Mouse (Mus musculus) thymus, postnatal 25 days (tissue): ENCODE results near the gene Abhd8.
A peak's percentile ranks its signal among the peaks of the same experiment; 100 is the strongest.

ENCODE experiments used
- DNase-seq: peaks from one replicate; pipeline ENCODE4 v3.0.0; 2022

The Abhd8 gene

DNA sequence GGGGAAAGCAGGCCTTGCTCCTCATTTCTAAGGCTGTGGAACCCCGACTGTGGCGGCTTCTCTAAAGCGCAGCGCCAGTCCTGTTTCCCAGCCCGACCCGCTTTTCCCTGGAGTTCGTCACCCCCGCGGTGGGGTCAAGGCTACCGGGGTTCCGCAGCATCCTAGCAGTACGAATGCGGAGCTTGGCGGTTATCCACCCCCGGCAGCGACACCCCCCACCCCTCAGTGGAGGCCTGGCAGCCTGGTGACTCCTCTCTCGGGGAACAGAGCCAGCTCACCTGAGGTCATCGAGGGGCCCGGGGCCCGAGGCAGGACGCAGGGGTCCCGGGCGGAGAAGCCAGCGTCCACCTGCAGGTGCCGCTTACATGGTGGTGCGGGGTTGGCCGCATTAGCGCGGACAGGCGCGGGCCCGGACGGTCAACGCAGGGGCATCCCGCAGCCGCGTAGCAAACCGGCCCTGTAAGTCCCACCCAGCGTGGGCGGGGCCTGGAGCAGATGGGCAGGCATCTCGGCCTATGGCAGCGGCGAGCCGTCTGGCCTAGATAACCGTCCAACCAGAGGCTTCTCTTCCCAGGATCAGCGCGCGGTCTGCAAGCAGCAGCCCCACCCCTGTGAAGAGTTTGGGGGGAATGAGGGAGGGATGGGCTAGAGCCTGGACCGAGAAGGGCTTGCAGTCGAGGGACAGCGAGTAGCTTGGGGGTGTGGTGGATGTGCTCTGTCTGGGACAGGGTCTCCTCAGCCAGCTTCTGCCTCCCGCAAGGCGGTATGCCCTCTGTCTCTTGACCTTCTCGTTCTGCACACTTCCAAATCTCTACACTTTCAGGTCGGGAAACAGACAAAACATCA, at the start of gene Abhd8:
Abhd8 (minus strand) TSS at position 468 of the 846 bp plus-strand sequence.
- peak; percentile 99 for DNase-seq

DNA sequence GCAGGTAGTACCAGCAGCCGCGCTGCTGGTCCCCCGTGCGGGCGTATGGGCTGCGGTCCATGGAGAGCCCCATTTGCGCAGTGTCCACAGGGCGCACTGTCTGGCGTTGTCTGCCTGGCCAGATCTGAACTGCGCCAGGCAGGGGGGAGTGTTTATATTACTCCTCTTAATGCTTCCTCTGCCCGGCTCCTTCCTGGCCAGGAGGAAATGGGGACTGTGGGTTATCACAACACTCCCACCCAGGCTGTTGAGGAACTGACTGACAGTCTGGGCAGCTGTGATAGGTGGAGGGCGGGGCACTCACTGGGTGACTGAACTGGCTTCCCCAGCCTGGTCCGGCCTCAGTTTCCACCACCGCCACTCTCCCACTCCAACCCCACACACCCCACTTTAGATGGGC, 48.2 kb upstream of the Abhd8 start, which contains the start of gene Plvap:
Plvap (minus strand) TSS at position 109 of the 400 bp plus-strand sequence.
- no peak for DNase-seq

- no peak for DNase-seq
Observed at GRCm38 (mm10) chr8:71509316-71509715, 45.9 kb upstream of the Abhd8 start.

DNA sequence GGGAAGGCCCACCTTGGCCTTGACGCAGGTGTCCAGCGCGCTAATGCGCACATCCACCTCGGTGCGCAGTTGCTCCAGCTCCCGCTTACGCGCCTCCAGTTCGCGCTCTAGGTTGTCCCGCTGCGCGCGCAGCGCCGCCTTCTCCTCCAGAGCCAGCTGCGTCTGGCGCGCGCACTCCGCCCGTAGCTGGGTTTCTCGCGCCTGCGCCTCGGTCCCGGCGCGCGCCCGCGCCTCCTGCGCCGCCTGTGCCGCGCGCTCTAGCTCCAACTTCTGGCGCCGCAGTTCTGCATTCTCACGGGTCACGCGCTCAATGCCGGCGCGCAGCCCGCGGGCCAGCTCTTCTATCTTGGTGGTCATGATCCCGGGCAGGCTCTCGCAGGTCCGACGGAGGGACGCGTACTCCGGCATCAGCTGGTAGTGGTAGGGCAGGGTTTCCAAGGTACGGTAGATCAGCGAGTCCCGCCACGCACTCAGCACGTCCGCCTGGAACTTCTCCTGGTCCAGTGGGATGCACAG, 44.2 kb upstream of the Abhd8 start:
- DNase-seq = peak; percentile 41

- no peak for DNase-seq
Observed at GRCm38 (mm10) chr8:71505979-71506378, 42.5 kb upstream of the Abhd8 start.

- DNase-seq = no peak
Observed at GRCm38 (mm10) chr8:71505326-71505725, 41.9 kb upstream of the Abhd8 start.

DNA sequence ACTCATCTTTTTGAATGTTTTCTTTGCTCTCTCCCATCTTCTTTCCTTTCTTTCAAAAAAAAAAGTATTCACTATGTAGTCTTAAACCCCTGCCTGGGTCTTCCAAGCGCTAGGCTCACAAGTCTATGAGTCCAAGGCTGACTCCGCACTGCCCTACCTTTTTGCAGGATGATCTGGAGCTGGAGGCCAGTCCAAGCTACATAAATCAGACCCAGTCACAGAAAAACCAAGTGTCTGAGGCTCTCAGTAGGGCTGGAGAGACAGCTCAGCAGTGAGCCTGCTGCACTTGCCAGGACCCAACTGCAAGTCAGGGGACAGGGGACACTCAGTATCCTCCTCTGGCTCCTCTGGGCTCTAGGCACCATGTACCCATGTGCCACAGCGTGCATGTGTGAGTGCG, 40.9 kb upstream of the Abhd8 start:
- DNase-seq = no peak

DNA sequence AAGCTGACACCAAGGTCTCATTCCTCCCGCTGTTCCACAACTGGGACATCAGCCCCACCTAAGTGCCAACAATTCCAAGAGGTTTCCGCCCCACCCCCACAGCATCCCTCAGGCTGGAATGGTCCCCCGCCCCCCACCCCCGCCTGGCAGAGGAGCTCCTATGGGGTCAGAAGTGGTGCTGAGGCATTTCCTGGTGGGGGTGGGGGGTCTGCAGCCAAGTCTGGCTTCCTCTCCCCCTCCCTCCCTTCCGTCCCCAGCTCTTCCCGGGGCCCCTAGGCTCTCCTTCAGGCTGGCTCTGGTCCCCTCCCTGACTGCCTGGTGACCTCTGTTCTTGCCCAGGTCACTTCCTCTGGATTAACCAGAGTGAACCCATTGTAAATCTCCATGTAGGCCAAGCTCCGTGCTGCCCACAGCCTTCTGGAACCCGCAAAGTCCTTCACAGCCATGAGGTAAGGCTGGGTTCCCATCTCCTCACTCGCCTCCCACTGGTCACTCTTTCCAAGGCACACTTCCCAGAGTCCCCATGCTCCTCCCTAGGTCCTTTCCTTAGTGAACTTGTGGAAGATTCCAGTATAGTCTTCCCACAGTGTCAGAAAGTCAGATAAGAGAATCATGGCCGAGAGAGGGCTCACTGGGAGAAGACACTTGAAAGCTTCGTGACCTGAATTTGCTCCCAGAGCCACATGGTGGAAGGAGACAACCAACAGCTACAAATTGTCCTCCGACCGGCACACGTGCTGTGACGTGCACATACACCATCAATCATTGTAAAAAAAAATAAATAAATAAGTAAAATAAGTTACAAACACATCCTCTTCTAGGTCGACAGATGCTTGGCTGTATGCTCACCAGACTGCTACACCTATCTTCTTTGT, 35.6 kb upstream of the Abhd8 start:
- DNase-seq = no peak

GRCm38 (mm10) chr8:71497881-71498501, 34.5 kb upstream of the Abhd8 start:
- DNase-seq = no peak

- no peak for DNase-seq
Observed at GRCm38 (mm10) chr8:71497077-71497645, 33.7 kb upstream of the Abhd8 start.

- no peak for DNase-seq
Observed at GRCm38 (mm10) chr8:71496481-71496880, 33.0 kb upstream of the Abhd8 start.

- no peak for DNase-seq
Observed at GRCm38 (mm10) chr8:71495811-71496210, 32.4 kb upstream of the Abhd8 start.

DNA sequence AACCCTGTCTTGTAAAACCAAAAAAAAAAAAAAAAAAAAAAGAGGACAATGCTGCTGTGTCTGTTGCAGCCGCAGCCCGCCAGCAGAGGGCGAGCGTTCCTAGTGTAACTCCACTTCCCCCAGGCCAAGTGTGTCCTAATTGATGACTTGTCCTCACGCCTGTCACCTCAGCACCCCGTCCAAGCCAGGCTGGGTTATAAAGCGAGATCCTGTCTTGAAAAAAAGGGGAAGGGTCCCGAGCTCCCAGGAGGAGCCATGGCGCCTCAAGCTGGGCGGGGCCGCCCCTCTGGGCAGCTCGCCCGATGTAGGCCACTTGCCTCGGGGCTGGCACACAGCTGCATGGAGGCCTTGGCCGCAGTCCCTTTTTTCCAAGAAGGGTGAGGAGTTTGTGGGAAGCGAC, 31.6 kb upstream of the Abhd8 start:
- DNase-seq = peak; percentile 81

DNA sequence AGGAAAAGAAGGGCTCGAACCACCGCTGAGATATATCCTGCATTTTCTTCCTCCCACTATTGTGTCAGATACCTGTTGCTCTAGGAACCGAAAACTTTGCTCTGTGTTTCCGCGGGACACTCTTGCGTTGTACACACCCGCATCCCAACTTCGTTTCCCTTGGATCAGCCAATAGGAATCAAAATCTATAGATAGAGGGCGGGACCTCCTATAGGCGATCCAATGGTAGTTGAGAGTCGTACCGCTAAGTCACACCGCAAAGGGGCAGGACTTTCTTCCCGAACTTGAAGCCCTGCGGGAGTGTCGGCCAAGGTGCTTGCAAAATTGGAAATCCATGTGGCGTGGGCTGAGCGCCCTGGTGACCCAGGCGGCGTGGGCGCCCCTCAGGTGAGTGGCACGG, 25.0 kb upstream of the Abhd8 start:
- DNase-seq = peak; percentile 90

- peak; percentile 83 for DNase-seq
Observed at GRCm38 (mm10) chr8:71487691-71488445, 24.4 kb upstream of the Abhd8 start, which contains the start of gene Gtpbp3. Gene Gtpbp3, plus strand, starts transcription at chr8:71488103.

GRCm38 (mm10) chr8:71486136-71486529, 22.7 kb upstream of the Abhd8 start:
- DNase-seq = no peak

- DNase-seq = peak; percentile 83
Observed at GRCm38 (mm10) chr8:71485142-71486135, 22.0 kb upstream of the Abhd8 start, which contains the start of gene Ano8. Gene Ano8, minus strand, starts transcription at chr8:71485963.

GRCm38 (mm10) chr8:71484736-71485135, 21.3 kb upstream of the Abhd8 start:
- DNase-seq = no peak

GRCm38 (mm10) chr8:71483932-71484331, 20.5 kb upstream of the Abhd8 start:
- DNase-seq = peak; percentile 63

- DNase-seq = no peak
Observed at GRCm38 (mm10) chr8:71478943-71479342, 15.5 kb upstream of the Abhd8 start.
